Mouse (Mus musculus) stomach, postnatal 0 days (tissue): ENCODE results near the gene Ccl25.

Experiments
- CTCF ChIP-seq: IDR thresholded peaks from 2 replicates; pipeline ENCODE4 v1.5.1; 2016; ENCODE audit warnings: antibody characterized with exemption, low read depth, mild to moderate bottlenecking, moderate library complexity
- EP300 ChIP-seq: optimal IDR thresholded peaks from 2 replicates; pipeline ENCODE3; 2016; ENCODE audit warnings: antibody characterized with exemption

GRCm38 (mm10) chr8:4368470-4368869 is 43.5 kb downstream of the Ccl25 start:
- TF ChIP-seq CTCF (no peak), EP300 (no peak)
